ENCODE assay signal across 13 mouse cellular contexts in genomic region chr11:19441936-19442335, GRCm38 (mm10).
"Had no signal": no experiment of that assay in that cellular context is flagged by ENCODE, and none has a peak within 500 bp of the region (broad histone marks: within the 10 kb centered on the region; RNA-seq: fewer than 3 reads in every experiment).

No protein-coding gene starts in this region.

- H3K27ac ChIP-seq: kidney, postnatal 0 days; liver, embryonic 13.5 days had no signal

- H3K27me3 ChIP-seq: liver, embryonic 13.5 days had no signal

- H3K9me3 ChIP-seq: liver, embryonic 13.5 days had no signal

- H3K9ac ChIP-seq: liver, embryonic 13.5 days had no signal

- H3K4me1 ChIP-seq: liver, embryonic 13.5 days had no signal

- H3K4me2 ChIP-seq: liver, embryonic 13.5 days; midbrain, embryonic 11.5 days had no signal

- H3K36me3 ChIP-seq: liver, embryonic 13.5 days had no signal

- H3K4me3 ChIP-seq: liver, embryonic 13.5 days had no signal

- DNase-seq: kidney, postnatal 25 days; liver, embryonic 13.5 days; lung, adult 2 months; lung, postnatal 14 days; lung, postnatal 4 days; midbrain, embryonic 14.5 days; right cerebral cortex, postnatal 14 days; spleen, adult 18-20 months; thymus, adult 2 months; thymus, postnatal 14 days; thymus, postnatal 4 days had no signal
